Mouse (Mus musculus): ENCODE measurements at regions not wholly inside any gene's neighbourhood (a gene's known extent, or its start where the extent isn't known, plus 50 kb on each side); places are given as distances from the start of the nearest gene placed in this dataset.

GRCm38 (mm10) chr17:80801451-80801983 lies 73.2 kb upstream of the Map4k3 start:
- Histone ChIP-seq H3K36me3 (ENCODE audit: insufficient read depth, low read length) (no peaks in the 10 kb centered on the region), H3K4me2 (ENCODE audit: low read depth, low read length, poor library complexity, severe bottlenecking) (no peak overlapping the region), H3K27me3 (ENCODE audit: insufficient read depth, low read length) (no peaks in the 10 kb centered on the region), H3K4me3 (ENCODE audit: low read depth, low read length) (no peak overlapping the region), H3K9ac (replicated peaks; ENCODE audit: low read length, poor library complexity, severe bottlenecking) (no peak overlapping the region), H3K27ac (ENCODE audit: low read depth, low read length) (no peak overlapping the region), H3K9me3 (ENCODE audit: low read length) (no peaks in the 10 kb centered on the region), H3K4me1 (ENCODE audit: insufficient read depth, low read length) (no peaks in the 10 kb centered on the region)
- ATAC-seq (ENCODE audit: low FRiP score) (no peak), DNase-seq (ENCODE audit: low spot score) (peak; percentile 74)
- 38% methylated on average over 16 of the region's 16 CpGs for WGBS
- no peak for TF ChIP-seq CTCF (IDR thresholded peaks at IDR 0.05)

DNA sequence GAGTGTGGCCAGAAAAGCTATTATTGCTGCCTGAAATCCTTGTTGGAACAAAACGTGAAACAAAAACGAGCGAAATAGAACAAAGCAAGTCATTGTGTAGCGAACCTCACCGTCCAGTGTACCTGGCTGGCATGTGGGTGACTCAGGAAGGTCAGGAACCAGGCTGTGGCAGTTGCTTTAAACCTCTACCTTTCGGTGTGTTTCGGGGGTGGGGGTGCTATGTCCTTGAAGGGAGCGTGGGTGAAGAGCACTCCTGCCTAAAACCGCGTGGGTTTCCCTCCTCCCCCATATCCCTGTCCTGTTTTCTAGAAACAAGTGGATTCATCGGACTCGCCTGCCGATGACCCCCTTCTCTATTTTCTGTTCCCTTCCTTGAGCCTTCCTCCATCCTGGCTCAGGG lies 72.6 kb upstream of the Map4k3 start:
- Histone ChIP-seq H3K36me3 (ENCODE audit: insufficient read depth, low read length) (no peaks in the 10 kb centered on the region), H3K9ac (replicated peaks; ENCODE audit: low read length, poor library complexity, severe bottlenecking) (no peak overlapping the region), H3K4me2 (ENCODE audit: low read depth, low read length, poor library complexity, severe bottlenecking) (no peak overlapping the region), H3K27ac (ENCODE audit: low read depth, low read length) (no peak overlapping the region), H3K9me3 (ENCODE audit: low read length) (no peaks in the 10 kb centered on the region), H3K4me1 (ENCODE audit: insufficient read depth, low read length) (no peaks in the 10 kb centered on the region), H3K27me3 (ENCODE audit: insufficient read depth, low read length) (no peaks in the 10 kb centered on the region), H3K4me3 (ENCODE audit: low read depth, low read length) (no peak overlapping the region)
- 79% methylated on average over 13 of the region's 13 CpGs for WGBS
- DNase-seq (ENCODE audit: low spot score): no peak
- ATAC-seq (ENCODE audit: low FRiP score): no peak
- no peak for TF ChIP-seq CTCF (IDR thresholded peaks at IDR 0.05)

GRCm38 (mm10) chr17:80800454-80800853 lies 72.2 kb upstream of the Map4k3 start:
- Histone ChIP-seq H3K36me3 (ENCODE audit: insufficient read depth, low read length) (no peaks in the 10 kb centered on the region), H3K4me3 (ENCODE audit: low read depth, low read length) (no peak overlapping the region), H3K27ac (ENCODE audit: low read depth, low read length) (no peak overlapping the region), H3K4me1 (ENCODE audit: insufficient read depth, low read length) (no peaks in the 10 kb centered on the region), H3K27me3 (ENCODE audit: insufficient read depth, low read length) (no peaks in the 10 kb centered on the region), H3K4me2 (ENCODE audit: low read depth, low read length, poor library complexity, severe bottlenecking) (no peak overlapping the region), H3K9ac (replicated peaks; ENCODE audit: low read length, poor library complexity, severe bottlenecking) (no peak overlapping the region), H3K9me3 (ENCODE audit: low read length) (no peaks in the 10 kb centered on the region)
- TF ChIP-seq CTCF (IDR thresholded peaks at IDR 0.05): no peak
- ATAC-seq (ENCODE audit: low FRiP score) (no peak), DNase-seq (ENCODE audit: low spot score) (no peak)
- 86% methylated on average over 5 of the region's 5 CpGs for WGBS

GRCm38 (mm10) chr17:80799061-80799460 lies 70.8 kb upstream of the Map4k3 start:
- WGBS: 89% methylated on average over 6 of the region's 6 CpGs

DNA sequence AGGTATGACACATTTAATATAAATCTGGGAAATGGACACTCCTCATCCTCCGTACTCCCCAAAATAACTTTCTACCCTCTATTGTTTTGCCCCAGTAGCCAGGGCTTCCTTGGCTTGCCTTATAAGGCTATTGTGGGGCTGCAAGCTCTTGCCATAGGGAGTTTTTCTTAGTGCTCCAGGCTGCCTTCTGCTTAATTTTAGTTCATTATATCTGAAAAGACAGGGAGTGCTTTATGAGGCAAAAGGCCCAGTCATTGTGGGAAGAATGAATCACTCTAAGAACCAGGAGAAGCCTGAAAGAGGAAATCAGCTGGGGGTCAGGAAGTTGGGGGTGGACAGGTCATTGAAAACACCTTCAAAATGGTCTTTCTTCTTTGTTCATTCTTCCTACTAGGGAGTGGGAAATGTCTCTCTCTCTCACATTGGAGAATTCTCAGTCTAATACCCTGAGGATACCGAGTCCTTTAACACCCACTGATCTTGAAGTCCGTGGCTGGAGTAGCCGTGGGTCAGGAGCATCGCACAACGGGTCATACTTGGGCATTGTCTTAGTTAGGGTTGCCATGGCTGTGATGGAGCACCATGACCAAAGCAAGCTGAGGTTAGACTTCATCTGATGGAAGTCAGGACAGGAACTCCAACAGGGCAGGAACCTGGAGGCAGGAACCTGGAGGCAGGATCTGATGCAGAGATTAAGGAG lies 70.1 kb upstream of the Map4k3 start:
- Histone ChIP-seq H3K27ac (ENCODE audit: low read depth, low read length) (no peak overlapping the region), H3K4me2 (ENCODE audit: low read depth, low read length, poor library complexity, severe bottlenecking) (no peak overlapping the region), H3K4me1 (ENCODE audit: insufficient read depth, low read length) (no peaks in the 10 kb centered on the region), H3K4me3 (ENCODE audit: low read depth, low read length) (no peak overlapping the region), H3K9me3 (ENCODE audit: low read length) (no peaks in the 10 kb centered on the region), H3K36me3 (ENCODE audit: insufficient read depth, low read length) (no peaks in the 10 kb centered on the region), H3K9ac (replicated peaks; ENCODE audit: low read length, poor library complexity, severe bottlenecking) (no peak overlapping the region), H3K27me3 (ENCODE audit: insufficient read depth, low read length) (no peaks in the 10 kb centered on the region)
- WGBS: 94% methylated on average over 6 of the region's 6 CpGs
- no peak for TF ChIP-seq CTCF (IDR thresholded peaks at IDR 0.05)
- DNase-seq (ENCODE audit: low spot score): no peak
- no peak for ATAC-seq (ENCODE audit: low FRiP score)

More at GRCm38 (mm10) chr17:80799061-80799460, 70.8 kb upstream of the Map4k3 start:
- Histone ChIP-seq H3K4me1 (ENCODE audit: insufficient read depth, low read length) (no peaks in the 10 kb centered on the region), H3K4me2 (ENCODE audit: low read depth, low read length, poor library complexity, severe bottlenecking) (no peak overlapping the region), H3K9ac (replicated peaks; ENCODE audit: low read length, poor library complexity, severe bottlenecking) (no peak overlapping the region), H3K4me3 (ENCODE audit: low read depth, low read length) (no peak overlapping the region), H3K9me3 (ENCODE audit: low read length) (no peaks in the 10 kb centered on the region), H3K27ac (ENCODE audit: low read depth, low read length) (no peak overlapping the region), H3K36me3 (ENCODE audit: insufficient read depth, low read length) (no peaks in the 10 kb centered on the region), H3K27me3 (ENCODE audit: insufficient read depth, low read length) (no peaks in the 10 kb centered on the region)
- ATAC-seq (ENCODE audit: low FRiP score) (no peak), DNase-seq (ENCODE audit: low spot score) (no peak)
- TF ChIP-seq CTCF (IDR thresholded peaks at IDR 0.05): no peak

DNA sequence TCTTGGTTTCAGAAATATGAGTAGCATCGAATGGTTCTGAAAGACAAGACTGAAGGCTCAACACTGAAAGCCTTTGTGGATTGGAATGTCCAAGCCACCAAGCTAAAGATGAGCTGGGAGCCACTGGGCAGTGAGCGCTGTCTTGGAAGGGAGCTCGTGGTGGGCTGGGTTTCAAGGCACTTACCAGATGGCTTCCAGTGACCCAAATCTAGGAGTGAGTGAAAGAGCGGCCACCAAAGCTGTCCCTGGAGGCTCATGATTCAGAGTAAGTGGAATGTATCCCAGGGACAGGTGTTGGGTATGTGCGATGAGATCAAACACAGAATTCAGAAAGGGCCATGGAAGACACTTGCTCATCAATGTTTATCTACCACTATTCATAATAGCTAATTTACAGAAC lies 68.5 kb upstream of the Map4k3 start:
- no peaks in the 10 kb centered on the region for H3K36me3 ChIP-seq (ENCODE audit: insufficient read depth, low read length)
- H3K4me1 ChIP-seq (ENCODE audit: insufficient read depth, low read length): no peaks in the 10 kb centered on the region
- H3K27me3 ChIP-seq (ENCODE audit: insufficient read depth, low read length): no peaks in the 10 kb centered on the region
- no peak overlapping the region for H3K4me2 ChIP-seq (ENCODE audit: low read depth, low read length, poor library complexity, severe bottlenecking)
- H3K9ac ChIP-seq (replicated peaks; ENCODE audit: low read length, poor library complexity, severe bottlenecking): no peak overlapping the region
- DNase-seq (ENCODE audit: low spot score) (no peak), ATAC-seq (ENCODE audit: low FRiP score) (no peak)
- no peak overlapping the region for H3K27ac ChIP-seq (ENCODE audit: low read depth, low read length)
- no peak overlapping the region for H3K4me3 ChIP-seq (ENCODE audit: low read depth, low read length)
- H3K9me3 ChIP-seq (ENCODE audit: low read length): no peaks in the 10 kb centered on the region
- no peak for TF ChIP-seq CTCF (IDR thresholded peaks at IDR 0.05)
- WGBS: 92% methylated on average over 5 of the region's 5 CpGs
